Mouse (Mus musculus): ENCODE results near the gene Surf4.

DNA sequence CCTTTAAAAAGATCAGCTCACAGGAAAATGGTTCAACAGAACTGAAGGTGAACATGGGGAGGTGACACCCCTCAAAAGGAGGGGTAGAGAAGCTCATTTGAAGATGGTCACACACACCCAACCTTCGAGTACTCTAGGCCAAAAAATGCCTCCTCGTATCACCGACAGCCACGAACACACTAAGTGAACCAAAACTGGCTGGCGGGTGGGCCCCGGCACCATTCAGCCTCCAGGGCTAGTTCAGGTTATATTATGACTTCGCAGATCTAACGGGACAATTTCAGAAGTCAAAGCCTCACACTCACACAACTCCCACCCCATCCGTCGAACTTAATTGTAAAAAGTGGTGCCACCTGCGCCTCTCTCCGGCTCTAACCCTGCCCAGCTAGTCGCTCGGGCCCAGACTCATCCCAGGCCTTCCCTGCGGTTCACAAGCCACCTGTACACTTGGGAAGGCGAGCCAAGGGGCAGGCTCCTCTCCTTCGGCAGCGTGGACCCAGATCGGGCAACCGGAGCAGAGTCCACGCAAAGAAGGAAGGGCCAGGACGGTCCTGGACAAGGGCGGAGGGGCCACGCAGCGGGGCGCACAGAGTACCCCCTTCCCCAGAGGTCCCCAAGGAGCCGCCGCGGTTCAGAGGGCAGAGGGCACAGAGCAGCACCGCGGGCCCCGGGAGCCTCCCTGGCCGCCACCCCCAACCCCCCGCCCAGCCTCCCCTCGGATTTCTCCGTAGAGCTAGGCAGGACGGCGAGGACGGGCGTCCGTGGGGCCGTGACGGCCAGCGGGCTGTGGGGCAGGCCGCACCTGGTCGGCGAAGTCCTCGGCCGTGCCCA lies 1.0 kb downstream of the Surf4 start:
- TF ChIP-seq POLR2A (IDR thresholded peaks at IDR 0.05; ENCODE audit: control insufficient read depth, low read depth, low read length) (no peak), CTCF (IDR thresholded peaks at IDR 0.05; ENCODE audit: control insufficient read depth, insufficient read depth, insufficient replicate concordance, low read depth, low read length) (no peak)
